Mouse (Mus musculus) embryonic facial prominence, embryonic 11.5 days (tissue): ENCODE results near the gene Neo1. TPM values are rescaled to one million over a fixed set of nuclear protein-coding genes. Genes with fewer than 3 reads are reported as not detected.
"Not testable (repeated sequence)": the region's sequence is repeated elsewhere in the genome, so short reads cannot be mapped to it uniquely, and the experiment has no call there.

Source experiments
- ATAC-seq: fragments of 200-750 bp; cut with Nextera tagmentation; replicated peaks from 2 replicates; pipeline ENCODE4 v1.8.0; 2017; ENCODE audit warnings: low read depth; ENCODE audit not compliant: insufficient number of reproducible peaks, low FRiP score, low TSS enrichment
- DNase-seq: peaks from one replicate; pipeline ENCODE4 v3.0.0-alpha.2; 2015; ENCODE audit warnings: low spot score
- H3K27ac ChIP-seq: fragments of 300-500 bp; sonication (generic); replicated peaks from 2 replicates; pipeline ENCODE4 v1.5.1; 2014; ENCODE audit warnings: mild to moderate bottlenecking, low read depth, low read length, control low read depth
- H3K27me3 ChIP-seq: fragments of 300-500 bp; sonication (generic); 2 replicates; pipeline ENCODE4 v1.6.1; 2014; ENCODE audit warnings: mild to moderate bottlenecking, low read length, moderate library complexity, mixed read lengths; ENCODE audit not compliant: control insufficient read depth, insufficient read depth
- H3K36me3 ChIP-seq: fragments of 300-500 bp; sonication (generic); replicated peaks from 2 replicates; pipeline ENCODE4 v1.6.1; 2014; ENCODE audit warnings: low read depth, mild to moderate bottlenecking, low read length, moderate library complexity, mixed read lengths; ENCODE audit not compliant: control insufficient read depth, insufficient read depth
- H3K4me1 ChIP-seq: fragments of 300-500 bp; sonication (generic); 2 replicates; pipeline ENCODE4 v1.6.1; 2014; ENCODE audit warnings: low read length, mixed read lengths; ENCODE audit not compliant: control insufficient read depth, insufficient read depth
- H3K4me2 ChIP-seq: fragments of 300-500 bp; sonication (generic); 2 replicates; pipeline ENCODE4 v1.6.1; 2014; ENCODE audit warnings: low read depth, mild to moderate bottlenecking, control low read depth, low read length, moderate library complexity
- H3K4me3 ChIP-seq: fragments of 300-500 bp; sonication (generic); 2 replicates; pipeline ENCODE4 v1.5.1; 2014; ENCODE audit warnings: low read depth, low read length, control low read depth
- H3K9ac ChIP-seq: fragments of 300-500 bp; sonication (generic); replicated peaks from 2 replicates; pipeline ENCODE4 v1.6.1; 2014; ENCODE audit warnings: mild to moderate bottlenecking, control low read depth, low read length
- H3K9me3 ChIP-seq: fragments of 300-500 bp; sonication (generic); replicated peaks from 2 replicates; pipeline ENCODE4 v1.6.1; 2016; ENCODE audit warnings: mild to moderate bottlenecking, low read length, inconsistent platforms, mixed read lengths; ENCODE audit not compliant: control insufficient read depth
- WGBS: fragments of 180-500 bp; shearing (Covaris S2); extraction: QIAGEN DNeasy Blood & Tissue Kit; methylation state at CpG from one replicate; pipeline ENCODE4 v1.1.7; 2014; 5-methylcytosine and 5-hydroxymethylcytosine counted together
- polyA plus RNA-seq: library from polyadenylated mRNA; unstranded; fragments of >200 nt; fragmentation: Nextera tagmentation; extraction: Ambion mirVana; gene quantifications from 2 replicates; pipeline ENCODE4 v1.2.1, GENCODE M21; 2014

Neo1 gene
- polyA plus RNA-seq, 1 experiment from 2014 or later: 43.6 TPM

- H3K9me3 ChIP-seq: no peaks in the 10 kb centered on the region
- no peak overlapping the region for H3K27ac ChIP-seq
- no peak for DNase-seq
- no peak for ATAC-seq
- no peaks in the 10 kb centered on the region for H3K36me3 ChIP-seq
- no peak overlapping the region for H3K4me3 ChIP-seq
- WGBS: 41% methylated on average over 2 of the region's 2 CpGs
- no peak overlapping the region for H3K4me2 ChIP-seq
- no peak overlapping the region for H3K9ac ChIP-seq
- H3K4me1 ChIP-seq: no peaks in the 10 kb centered on the region
- H3K27me3 ChIP-seq: no peaks in the 10 kb centered on the region
Measured at GRCm38 (mm10) chr9:58967371-58967770, 68.9 kb downstream of the Neo1 start.

DNA sequence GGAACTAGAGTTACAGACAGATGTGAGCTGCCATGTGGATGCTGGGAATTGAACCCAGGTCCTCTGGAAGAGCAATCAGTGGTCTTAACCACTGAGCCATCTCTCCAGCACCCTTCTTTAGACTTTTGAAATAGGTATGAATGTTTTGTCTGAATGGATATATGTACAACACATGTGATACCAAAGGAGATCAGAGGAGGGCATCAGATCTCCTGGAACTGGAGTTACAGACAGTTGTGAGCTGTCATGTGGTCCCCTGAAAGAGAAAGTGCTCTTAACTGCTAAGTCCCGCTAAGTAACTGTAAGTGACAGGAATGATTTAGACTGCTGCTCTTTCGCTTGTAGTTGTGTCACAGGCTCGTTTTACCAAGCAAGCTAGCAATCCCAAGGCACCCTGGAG, 80.7 kb downstream of the Neo1 start:
- Histone ChIP-seq H3K9ac (no peak overlapping the region), H3K27me3 (no peaks in the 10 kb centered on the region), H3K27ac (no peak overlapping the region), H3K4me1 (no peaks in the 10 kb centered on the region), H3K9me3 (no peaks in the 10 kb centered on the region), H3K36me3 (no peaks in the 10 kb centered on the region; the same call in 1 of the 2 replicates), H3K4me2 (no peak overlapping the region), H3K4me3 (no peak overlapping the region)
- DNase-seq: no peak
- WGBS: 74% methylated on average over 3 of the region's 3 CpGs
- ATAC-seq: no peak

DNA sequence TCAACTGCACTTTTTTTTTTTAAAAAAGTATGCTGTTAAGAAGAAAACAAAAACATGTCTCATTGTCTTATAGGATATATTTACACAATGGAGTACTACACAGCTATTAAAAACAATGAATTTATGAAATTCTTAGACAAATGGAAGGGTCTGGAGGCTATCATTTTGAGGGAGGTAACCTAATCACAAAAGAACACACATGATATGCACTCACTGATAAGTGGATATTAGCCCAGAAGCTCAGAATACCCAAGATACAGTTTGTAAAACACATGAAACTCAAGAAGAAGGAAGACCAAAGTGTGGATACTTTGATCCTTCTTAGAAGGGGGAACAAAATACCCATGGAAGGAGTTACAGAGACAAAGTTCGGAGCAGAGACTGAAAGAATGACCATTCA, 90.3 kb downstream of the Neo1 start:
- WGBS: 94% methylated on average over 1 of the region's 1 CpGs
- not testable (repeated sequence) for H3K36me3 ChIP-seq

DNA sequence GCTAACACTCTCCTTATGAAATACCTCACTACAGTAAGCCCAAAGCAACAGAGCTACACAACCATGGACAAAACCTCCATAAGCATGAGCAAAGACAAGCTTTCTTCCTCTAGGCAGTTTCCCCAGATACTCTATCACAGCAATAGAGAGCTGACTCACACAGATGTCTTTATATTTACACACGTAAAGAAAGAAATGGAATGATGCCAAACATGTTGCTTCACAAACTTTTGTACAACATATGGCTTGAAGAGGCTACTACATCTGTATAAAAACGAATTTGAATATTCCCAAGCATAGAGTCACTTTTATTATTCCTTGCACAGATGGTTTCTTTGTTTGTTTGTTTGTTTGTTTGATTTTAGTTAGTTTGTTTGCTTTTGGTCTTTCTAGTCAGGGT, 101.5 kb downstream of the Neo1 start:
- Histone ChIP-seq H3K27me3 (no peaks in the 10 kb centered on the region), H3K4me2 (no peak overlapping the region), H3K9me3 (no peaks in the 10 kb centered on the region), H3K4me1 (no peaks in the 10 kb centered on the region), H3K36me3 (no peaks in the 10 kb centered on the region), H3K9ac (no peak overlapping the region), H3K27ac (no peak overlapping the region), H3K4me3 (no peak overlapping the region)
- WGBS: 88% methylated on average over 2 of the region's 2 CpGs
- ATAC-seq (no peak), DNase-seq (no peak)

More for the DNA sequence above, 90.3 kb downstream of the Neo1 start:
- not testable (repeated sequence) for DNase-seq, H3K4me3 ChIP-seq, H3K9ac ChIP-seq, H3K4me1 ChIP-seq, H3K27ac ChIP-seq, H3K9me3 ChIP-seq, ATAC-seq, H3K27me3 ChIP-seq, H3K4me2 ChIP-seq

- Histone ChIP-seq H3K9ac (no peak overlapping the region), H3K27me3 (no peaks in the 10 kb centered on the region), H3K36me3 (no peaks in the 10 kb centered on the region), H3K4me1 (no peaks in the 10 kb centered on the region), H3K4me3 (no peak overlapping the region), H3K27ac (no peak overlapping the region), H3K4me2 (no peak overlapping the region), H3K9me3 (no peaks in the 10 kb centered on the region)
- DNase-seq (peak; percentile 87), ATAC-seq (no peak)
- 31% methylated on average over 1 of the region's 1 CpGs for WGBS
Measured at GRCm38 (mm10) chr9:58928103-58928502, 108.1 kb downstream of the Neo1 start.

DNA sequence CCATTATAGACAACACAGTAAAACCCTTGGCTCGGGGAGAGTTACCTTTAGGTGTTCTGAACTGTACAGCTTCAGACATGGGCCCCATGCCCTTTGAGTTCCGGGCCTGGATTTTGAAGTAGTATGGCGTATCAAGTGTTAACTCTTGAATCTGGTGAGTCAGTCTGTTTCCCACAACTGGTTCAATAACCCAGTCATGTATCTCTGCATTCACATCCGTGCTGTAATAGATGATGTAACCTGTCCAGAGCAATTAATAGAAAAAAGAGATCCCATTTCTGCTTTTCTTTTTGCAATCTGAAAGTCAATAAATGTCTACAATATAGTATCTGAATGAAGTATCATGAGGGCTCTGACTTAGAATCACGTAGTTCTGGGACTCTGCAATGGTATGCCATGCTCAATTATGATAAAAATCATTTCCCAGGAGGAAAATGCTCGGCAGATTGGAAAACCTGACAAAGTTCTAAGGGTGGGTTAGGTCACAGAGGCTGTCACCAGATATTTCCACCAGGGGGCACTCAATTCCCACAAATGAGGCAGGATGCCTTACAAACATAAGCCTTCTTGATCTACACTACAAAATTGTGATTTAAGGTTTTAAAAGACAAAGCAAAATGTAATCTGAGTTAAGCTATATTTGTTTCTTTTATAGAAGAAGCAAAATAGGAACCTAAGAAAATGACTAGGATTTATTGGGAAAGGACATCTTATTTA, 133.2 kb downstream of the Neo1 start:
- H3K27me3 ChIP-seq: no peaks in the 10 kb centered on the region
- ATAC-seq (no peak), DNase-seq (peak; percentile 77)
- H3K4me3 ChIP-seq: no peak overlapping the region
- H3K36me3 ChIP-seq: no peaks in the 10 kb centered on the region
- no peaks in the 10 kb centered on the region for H3K4me1 ChIP-seq
- H3K4me2 ChIP-seq: no peak overlapping the region
- H3K9ac ChIP-seq: no peak overlapping the region
- H3K27ac ChIP-seq: no peak overlapping the region
- WGBS: 68% methylated on average over 6 of the region's 6 CpGs
- H3K9me3 ChIP-seq: no peaks in the 10 kb centered on the region

GRCm38 (mm10) chr9:58899602-58900001, 136.6 kb downstream of the Neo1 start:
- H3K36me3 ChIP-seq: no peaks in the 10 kb centered on the region
- no peaks in the 10 kb centered on the region for H3K27me3 ChIP-seq

DNA sequence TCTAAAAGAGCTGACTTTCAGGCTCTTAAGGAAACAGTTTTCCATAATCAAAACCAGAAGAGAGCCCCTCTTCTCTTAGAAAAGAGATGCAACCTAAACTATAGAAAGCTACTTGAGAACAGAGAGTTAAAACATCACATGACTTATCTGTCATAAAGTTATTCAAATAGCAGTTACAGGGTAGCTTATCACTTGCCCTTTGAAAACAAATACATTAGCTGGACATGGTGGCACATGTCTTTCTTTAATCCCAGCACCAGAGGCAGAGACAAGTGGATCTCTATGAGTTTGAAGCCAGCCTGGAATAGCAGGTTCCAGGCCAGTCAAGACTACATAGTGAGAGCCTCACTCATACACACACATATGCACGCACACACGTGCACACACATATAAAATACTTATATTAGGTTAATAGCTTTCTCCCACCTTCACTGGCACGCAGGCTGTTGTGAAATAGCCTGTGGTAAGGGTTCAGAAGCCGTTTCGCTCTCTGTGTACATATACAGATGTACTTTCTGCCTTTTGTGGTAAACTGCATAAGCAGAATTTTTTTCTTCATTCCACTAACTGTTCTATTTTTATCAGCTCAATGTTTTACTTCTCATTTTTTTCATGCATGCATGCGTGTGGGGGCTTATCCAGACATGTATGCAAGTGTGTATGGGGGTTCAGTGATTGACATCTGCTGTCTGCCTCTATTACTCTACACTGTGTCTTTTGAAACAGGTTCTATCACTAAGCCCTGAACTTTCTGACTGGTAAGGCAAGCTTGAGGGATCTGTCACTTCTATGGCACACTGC, 144.2 kb downstream of the Neo1 start:
- H3K4me3 ChIP-seq: no peak overlapping the region

More at GRCm38 (mm10) chr9:58899602-58900001, 136.6 kb downstream of the Neo1 start:
- Histone ChIP-seq H3K4me1 (no peaks in the 10 kb centered on the region), H3K4me3 (no peak overlapping the region), H3K9ac (no peak overlapping the region), H3K4me2 (no peak overlapping the region), H3K27ac (no peak overlapping the region), H3K9me3 (no peaks in the 10 kb centered on the region)
- no peak for ATAC-seq
- no peak for DNase-seq

More for the DNA sequence above, 144.2 kb downstream of the Neo1 start:
- no peak overlapping the region for H3K9ac ChIP-seq
- H3K4me1 ChIP-seq: no peaks in the 10 kb centered on the region
- no peaks in the 10 kb centered on the region for H3K27me3 ChIP-seq
- no peaks in the 10 kb centered on the region for H3K9me3 ChIP-seq
- H3K36me3 ChIP-seq: peaks cover 5% of the 10 kb centered on the region
- WGBS: 87% methylated on average over 6 of the region's 6 CpGs
- ATAC-seq (no peak), DNase-seq (no peak)
- H3K27ac ChIP-seq: no peak overlapping the region
- H3K4me2 ChIP-seq: no peak overlapping the region
